Mouse (Mus musculus) brain, embryonic 14.5 days (tissue): Measurements from ENCODE around the gene Tubb2b.

Experiments used
- CTCF ChIP-seq: fragments of 200-500 bp; IDR thresholded peaks from 2 replicates; pipeline ENCODE4 v1.5.1; 2012; ENCODE audit warnings: inconsistent platforms, mild to moderate bottlenecking, moderate library complexity, borderline replicate concordance; ENCODE audit not compliant: insufficient read depth, insufficient read length; ENCODE audit errors: extremely low read depth
- POLR2A ChIP-seq: fragments of 200-500 bp; IDR thresholded peaks from 2 replicates; pipeline ENCODE4 v1.6.1; 2012; ENCODE audit warnings: mild to moderate bottlenecking, inconsistent platforms, borderline replicate concordance; ENCODE audit not compliant: poor library complexity, insufficient read depth, insufficient read length, severe bottlenecking; ENCODE audit errors: extremely low read depth

GRCm38 (mm10) chr13:34143389-34143788 is 13.1 kb upstream of the Tubb2b start:
- no peak for TF ChIP-seq CTCF
- no peak for TF ChIP-seq POLR2A
